Comparison of ENCODE assay signal across 8 mouse cellular contexts in the genomic region with DNA sequence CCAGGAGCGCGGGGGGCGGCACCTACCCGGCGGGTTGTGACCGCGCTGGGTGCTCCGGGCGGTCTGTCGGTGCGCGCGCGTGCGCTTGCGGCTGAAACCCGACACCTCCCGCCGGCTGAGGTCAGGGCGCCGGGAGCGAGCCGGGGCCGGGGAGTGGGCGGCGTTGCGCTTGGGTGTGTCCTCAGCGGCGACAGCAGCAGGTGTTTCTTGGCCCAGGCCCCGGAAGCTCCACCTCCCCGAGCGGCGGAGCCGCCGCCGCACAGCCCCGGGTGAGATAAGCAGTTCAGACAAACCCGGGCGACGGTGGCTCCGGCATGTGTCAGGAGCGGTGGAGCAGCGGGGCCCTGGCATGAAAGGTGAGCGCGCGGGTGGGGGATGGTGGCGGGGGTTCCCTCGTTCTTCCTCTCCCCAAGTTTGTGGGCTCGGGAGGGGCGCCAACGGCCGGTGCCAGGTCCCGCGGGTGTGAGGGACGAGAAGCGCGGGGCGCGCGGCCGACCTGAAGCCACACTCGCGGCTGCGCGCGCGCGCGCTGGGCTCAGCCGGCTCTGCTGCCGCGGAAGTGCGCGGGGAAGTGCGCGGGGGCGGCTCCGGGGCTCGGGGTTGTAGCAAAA. TPM values are rescaled to one million over a fixed set of nuclear protein-coding genes. Genes with fewer than 3 reads are reported as not detected.
DNase-seq lines count a peak whose midpoint lies in the region; ATAC-seq lines count a peak whose summit lies in the region.

No protein-coding gene starts in this region.

- peak; percentile 92 for DNase-seq in ES-CJ7 (ENCODE audit: low read depth, low spot score)
- DNase-seq in brain, adult 2 months (ENCODE audit: low read depth, low spot score): peak; percentile 89
- peak; percentile 76 for DNase-seq in heart, postnatal 25 days (ENCODE audit: low spot score)
- DNase-seq in layer of hippocampus, postnatal 10 days (ENCODE audit: low spot score in 2 of 2): peak; percentile 66 to 69
- DNase-seq in lung, postnatal 4 days: peak; percentile 90 to 95
- DNase-seq in retina, postnatal 1 day: peak; percentile 90
- peak; percentile 84 to 87 for DNase-seq in urinary bladder, adult 18-20 months (ENCODE audit: low spot score in 2 of 2)

- intact Hi-C loops in heart, postnatal 25 days (cut with DNase I): loop anchor here (5.0 kb wide), 1 partner anchor 210 kb away; no protein-coding TSS in a partner anchor

- peak; percentile 71 for ATAC-seq in erythroid progenitor cell, adult 5-6 weeks (replicated peaks; ENCODE audit: low FRiP score, poor library complexity, severe bottlenecking)

RNA-seq across cellular contexts. Expression of a gene that starts 51.8 kb away (rescaled TPM):
- total RNA-seq in erythroid progenitor cell, adult 5-6 weeks (2015; ENCODE audit: low replicate concordance): 5.8 and 31.4 TPM in 2 replicates
- total RNA-seq in erythroid progenitor cell, adult 5-6 weeks (2017; ENCODE audit: low replicate concordance): 11.9 and 21.3 TPM in 2 replicates
- 1 to 10 TPM; 1.2 to 1.5 TPM for total RNA-seq in heart, postnatal 25 days (2021)
- total RNA-seq in layer of hippocampus, postnatal 10 days (2021): 1 to 10 TPM; 2.5 to 4.2 TPM

Comparison
In these comparisons a context has a peak if more than half of its experiments do, and no peak if none do; other contexts are left out.
1. Peak in every context shown above with its lines: DNase-seq and ATAC-seq.